Mouse (Mus musculus): ENCODE results near the gene Il6ra.
"Not testable (repeated sequence)": the region's sequence is repeated elsewhere in the genome, so short reads cannot be mapped to it uniquely, and the experiment has no call there.

Il6ra gene

DNA sequence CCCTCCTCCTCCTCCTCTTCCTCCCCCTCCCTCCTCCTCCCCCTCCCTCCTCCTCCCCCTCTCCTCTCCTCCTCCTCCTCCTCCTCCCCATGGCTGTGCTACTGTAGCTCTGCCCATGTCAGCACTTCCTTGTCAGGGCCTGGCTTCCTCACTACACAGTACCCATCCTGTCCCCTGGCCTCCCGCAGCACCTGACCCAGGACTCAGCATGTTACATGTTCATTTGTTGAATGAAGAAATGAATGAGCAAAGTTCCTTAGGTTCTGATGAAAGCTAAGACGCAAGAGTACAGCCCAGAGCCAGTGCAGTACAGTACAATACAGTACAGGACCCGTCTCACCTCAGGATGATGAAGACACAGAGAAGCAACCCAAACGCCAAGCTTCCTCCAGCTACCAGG lies 36.5 kb downstream of the Il6ra start:
- DNase-seq (ENCODE audit: inconsistent age in 2 of 2, low spot score in 1 of 2): no peak

DNA sequence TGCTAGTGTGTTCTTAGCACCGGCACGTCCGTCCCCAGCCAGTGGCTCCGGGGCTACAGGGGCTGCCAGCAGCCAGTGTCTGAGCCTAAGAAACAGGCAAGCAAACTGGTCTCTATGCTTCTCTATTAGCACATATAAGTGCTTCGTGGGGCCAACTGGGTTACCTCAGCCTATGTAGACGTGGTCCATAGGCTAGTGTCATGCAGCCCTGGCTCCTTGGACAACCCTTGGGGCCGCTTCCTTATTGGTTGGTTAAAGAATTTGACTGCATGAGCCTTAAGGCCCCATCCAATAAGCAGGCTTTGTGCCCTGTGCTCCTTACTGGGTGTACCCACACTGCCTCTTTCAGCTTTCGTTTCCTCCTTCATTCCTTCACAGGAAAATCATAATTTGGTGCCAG lies 37.2 kb downstream of the Il6ra start:
- no peak for DNase-seq (ENCODE audit: inconsistent age in 2 of 2, low spot score in 1 of 2)

DNA sequence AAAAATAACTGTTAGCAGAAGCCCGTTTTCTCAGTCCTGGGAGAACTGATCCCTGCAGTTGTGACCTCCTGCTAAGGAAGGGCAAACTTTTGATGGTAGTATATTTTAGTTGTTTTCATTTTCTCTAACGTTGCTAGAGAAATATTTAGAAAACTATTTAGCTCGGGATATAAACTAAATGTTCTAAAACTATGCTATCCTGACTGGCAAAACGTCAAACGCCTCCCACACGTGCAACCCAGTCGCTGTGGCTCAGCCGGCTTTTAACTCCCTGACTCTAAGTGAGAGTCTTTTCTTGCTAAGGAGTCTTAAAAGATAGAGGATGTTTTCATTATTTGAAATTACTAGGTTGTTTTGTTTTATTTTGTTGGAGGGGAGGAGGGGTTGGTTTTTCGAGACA lies 38.0 kb downstream of the Il6ra start:
- no peak for DNase-seq (ENCODE audit: inconsistent age in 2 of 2, low spot score in 1 of 2)

DNA sequence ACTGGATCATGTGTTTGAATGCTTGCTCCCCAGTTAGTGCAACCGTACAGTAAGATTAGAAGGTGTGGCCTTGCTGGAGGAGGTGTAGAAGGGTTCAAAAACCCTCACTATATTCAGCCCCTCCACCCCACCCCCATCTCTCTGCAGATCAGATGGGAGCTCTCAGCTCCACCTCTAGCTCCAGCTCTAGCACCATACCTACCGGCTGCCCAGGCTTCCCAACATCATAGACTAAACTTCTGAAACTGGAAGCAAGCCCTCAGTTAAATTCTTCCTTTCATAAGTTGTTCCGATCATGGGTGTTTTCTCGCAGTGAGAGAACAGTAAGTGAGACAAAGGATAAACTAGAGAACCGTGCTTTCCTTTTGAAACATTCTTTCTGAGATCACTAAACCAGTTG lies 38.9 kb downstream of the Il6ra start:
- no peak for DNase-seq (ENCODE audit: inconsistent age in 2 of 2, low spot score in 1 of 2)

DNA sequence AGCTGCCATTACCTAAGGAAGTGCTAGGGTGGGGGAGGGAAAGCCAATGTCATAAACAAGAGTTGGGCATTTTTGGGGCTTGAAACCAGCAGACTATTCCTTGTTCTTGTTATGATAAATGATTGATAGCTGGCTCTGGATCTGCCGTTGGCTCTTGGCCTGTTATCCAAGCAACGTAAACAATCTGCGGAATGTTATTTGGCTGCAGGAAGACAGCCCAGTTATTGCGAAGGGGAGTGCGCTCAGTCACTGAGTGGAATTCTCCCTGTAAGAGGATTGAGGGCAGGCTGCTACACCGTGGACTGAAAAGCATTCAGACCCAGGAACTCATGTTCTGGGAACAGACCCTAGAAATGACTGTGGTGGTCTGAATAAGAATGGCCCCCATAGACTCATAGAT lies 40.3 kb downstream of the Il6ra start:
- DNase-seq (ENCODE audit: inconsistent age in 2 of 2, low spot score in 1 of 2): no peak

DNA sequence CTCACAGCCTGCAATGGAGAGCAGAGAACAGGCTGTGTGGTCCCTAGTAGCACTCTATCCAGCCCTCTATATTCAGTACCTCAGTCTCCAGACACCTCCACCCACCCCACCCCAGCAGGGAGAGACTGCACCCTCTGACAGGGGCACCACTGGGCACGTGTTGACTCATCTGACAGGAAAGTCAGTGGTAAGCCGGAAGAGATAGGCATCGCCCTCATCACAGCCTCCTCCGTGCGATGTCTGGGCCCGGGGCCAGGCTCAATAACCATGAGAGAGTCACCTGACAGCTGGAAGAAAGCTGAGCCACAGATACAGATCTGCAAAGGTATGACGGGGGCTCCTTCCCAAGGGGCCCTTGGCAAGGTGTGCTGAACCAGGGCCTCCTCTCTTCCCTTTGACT lies 40.8 kb downstream of the Il6ra start:
- DNase-seq (ENCODE audit: inconsistent age in 2 of 2, low spot score in 1 of 2): no peak

DNA sequence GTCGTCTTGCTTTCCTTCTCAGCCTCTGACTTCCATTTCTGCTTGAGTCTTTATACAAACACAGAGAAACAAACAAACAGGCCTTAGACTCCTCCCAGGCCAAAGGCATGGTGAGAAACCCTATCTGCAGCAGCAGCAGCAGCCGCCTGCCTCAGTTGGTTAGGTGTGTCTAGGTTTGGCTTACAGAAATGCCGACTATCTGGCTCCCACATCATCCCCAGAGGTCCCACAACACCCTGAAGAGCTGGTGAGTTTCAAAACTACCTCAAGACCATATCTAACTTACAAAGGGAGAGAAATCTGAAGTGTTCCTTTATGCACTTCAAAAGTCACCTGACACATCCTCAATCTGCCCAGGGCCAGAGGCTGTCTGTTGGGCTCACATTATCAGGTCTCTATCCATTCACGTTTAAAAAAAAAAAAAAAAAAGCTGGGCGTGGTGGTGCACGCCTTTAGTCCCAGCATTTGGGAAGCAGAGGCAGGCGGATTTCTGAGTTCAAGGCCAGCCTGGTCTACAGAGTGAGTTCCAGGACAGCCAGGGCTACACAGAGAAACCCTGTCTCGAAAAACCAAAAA lies 41.6 kb downstream of the Il6ra start:
- DNase-seq (ENCODE audit: inconsistent age in 2 of 2, low spot score in 1 of 2): no peak

DNA sequence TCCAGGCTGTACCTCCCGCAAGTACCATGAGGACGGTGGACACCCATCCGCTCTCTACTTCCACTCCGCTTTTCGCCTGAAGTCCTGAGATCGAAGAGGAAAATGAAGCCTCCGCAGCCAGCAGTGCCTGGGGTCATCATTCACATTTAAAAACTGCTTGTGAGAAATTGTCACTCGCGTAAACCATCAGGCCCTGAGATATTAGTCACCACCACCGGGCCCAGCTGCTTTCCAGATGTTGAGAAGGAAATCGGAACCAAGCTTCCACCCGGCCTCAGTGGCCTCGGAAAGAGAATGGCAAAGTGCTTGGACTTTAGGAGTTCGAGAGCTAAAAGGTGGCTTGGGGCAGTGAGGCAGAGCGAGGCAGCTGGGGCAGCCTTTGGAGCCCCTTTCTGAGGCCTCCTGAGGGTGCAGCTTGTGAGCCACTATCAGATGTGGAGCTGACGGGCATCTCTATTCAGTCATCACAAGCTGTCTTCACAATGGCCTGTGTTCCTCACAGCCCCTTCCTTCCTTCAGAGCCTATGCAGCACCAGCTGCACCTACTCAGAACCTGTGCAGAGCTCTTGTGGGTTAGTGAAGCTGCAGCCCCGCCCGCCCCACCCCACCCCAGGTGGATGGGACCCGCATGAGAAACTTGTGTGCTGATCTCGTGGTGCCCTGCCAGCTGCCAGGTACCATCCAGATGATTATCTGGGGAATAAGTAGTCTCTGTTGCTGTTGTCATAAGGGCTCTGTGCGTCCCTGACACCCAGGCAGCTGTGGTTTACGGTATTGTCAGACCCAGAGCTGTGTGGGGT lies 42.3 kb downstream of the Il6ra start:
- DNase-seq (ENCODE audit: inconsistent age in 2 of 2, low spot score in 1 of 2): no peak

DNA sequence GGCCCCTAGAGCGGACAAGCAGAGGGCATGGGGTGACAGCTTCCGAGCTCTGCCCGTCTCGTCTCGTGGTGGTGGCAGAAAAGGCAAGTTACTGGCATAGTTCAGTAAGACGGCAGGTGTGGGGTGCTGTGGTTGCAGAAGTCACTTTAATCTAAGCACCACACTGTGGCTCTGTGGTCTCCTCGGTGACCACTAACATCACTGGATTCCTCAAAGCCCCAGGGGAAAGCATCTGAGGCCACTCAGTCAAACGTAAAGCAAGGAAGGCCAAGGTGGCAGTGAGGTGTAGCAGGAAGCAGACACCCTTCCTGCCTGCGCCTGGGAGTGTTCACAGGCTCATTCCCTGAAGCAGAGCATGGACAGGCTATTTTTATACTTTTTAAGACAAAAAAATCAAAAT lies 43.4 kb downstream of the Il6ra start:
- no peak for DNase-seq (ENCODE audit: inconsistent age in 2 of 2, low spot score in 1 of 2)

DNA sequence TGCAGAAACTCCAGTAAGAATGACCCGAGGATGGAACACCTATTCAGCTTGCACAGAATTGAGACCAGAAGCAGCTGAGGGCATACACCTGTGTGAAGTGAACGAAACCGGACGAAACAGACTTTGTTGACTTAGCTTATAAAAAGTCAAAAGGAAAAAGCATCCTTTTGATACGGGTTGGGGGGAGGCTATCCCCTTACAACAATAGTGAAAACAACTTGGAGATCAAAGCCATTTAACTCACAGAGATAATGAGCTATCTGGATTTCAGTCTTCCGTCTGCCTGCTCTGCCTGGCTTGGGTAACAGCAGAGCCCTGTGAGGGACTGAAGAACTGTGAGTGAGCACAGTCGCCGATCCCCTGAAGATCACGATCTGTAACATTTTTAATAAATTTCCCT lies 44.0 kb downstream of the Il6ra start:
- no peak for DNase-seq (ENCODE audit: inconsistent age in 2 of 2, low spot score in 1 of 2)

DNA sequence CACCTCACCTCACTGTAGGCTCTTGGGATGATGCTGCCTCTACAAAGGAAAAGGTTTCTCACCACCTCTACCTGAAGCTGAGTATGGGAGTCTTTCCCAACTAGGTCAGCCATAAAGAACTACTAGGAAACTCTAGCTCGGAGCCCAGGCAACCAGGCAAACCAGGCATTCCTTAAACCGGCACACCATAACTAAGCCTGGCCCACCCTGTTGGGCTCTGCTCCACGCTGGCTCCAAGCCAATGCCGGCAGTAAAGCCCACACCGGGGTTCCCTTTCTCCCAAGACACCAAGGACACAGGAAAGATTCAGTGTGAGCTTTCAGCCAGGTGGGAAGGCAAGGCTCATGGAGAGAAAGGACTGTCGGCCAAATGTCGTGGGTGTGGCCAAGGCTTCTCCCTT lies 44.6 kb downstream of the Il6ra start:
- no peak for DNase-seq (ENCODE audit: inconsistent age in 2 of 2, low spot score in 1 of 2)

DNA sequence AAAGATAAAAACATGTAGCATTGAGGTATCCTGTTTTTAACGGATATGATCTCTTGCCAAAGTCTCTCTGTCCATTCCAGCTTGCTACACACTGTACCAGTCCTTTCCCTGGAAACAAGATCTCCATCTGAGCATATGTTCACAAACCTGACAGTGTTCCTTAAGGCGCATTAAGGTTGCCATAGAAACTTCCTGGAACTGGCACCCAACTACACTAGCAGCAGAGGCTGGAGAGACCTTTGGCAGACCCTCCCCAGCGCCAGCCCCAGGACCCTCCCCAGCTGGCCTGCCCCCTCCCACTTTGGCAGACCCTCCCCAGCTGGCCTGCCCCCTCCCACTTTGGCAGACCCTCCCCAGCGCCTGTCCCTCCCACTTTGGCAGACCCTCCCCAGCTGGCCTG lies 45.3 kb downstream of the Il6ra start:
- DNase-seq (ENCODE audit: inconsistent age in 2 of 2, low spot score in 1 of 2): no peak

DNA sequence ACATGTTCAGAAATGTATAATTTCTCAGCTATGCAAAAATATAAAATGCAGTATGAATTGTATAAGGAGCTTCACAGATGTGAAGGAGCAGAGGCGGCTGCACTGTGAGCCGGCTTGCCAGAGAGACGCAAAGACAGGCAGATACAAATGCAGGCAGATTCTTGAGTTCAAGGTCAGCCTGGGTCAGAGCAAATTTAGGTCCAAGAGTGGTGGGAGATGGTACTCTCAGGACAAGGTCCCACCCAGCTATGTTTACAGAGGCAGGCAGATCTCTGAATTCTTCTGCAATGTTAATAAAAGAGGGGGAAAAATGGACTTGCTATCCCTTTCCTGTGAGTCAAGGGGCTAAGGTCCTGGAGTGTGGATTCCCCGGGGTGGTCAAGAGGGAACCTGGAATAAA lies 47.2 kb downstream of the Il6ra start:
- no peak for DNase-seq (ENCODE audit: inconsistent age in 2 of 2, low spot score in 1 of 2)

DNA sequence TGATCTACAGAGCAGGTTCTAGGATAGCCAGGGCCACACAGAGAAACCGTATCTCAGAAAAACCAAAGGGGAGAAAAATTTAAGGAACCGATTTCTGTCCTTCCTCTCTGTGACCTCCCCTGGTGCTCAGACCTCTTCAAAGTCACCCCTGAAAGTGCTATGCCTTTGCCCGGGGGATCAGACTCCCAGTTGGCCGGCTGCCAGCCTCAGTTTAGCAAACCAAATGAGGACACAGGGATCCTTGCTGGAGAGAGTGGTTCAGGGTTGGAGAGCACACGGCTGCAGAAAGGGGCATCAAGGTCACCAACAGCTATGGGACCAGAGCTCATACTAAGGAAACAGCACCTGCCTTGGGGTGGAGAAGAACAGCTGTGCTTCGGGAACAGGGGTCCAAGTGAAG lies 48.0 kb downstream of the Il6ra start:
- DNase-seq (ENCODE audit: inconsistent age in 2 of 2, low spot score in 1 of 2): peak; percentile 34 to 45

DNA sequence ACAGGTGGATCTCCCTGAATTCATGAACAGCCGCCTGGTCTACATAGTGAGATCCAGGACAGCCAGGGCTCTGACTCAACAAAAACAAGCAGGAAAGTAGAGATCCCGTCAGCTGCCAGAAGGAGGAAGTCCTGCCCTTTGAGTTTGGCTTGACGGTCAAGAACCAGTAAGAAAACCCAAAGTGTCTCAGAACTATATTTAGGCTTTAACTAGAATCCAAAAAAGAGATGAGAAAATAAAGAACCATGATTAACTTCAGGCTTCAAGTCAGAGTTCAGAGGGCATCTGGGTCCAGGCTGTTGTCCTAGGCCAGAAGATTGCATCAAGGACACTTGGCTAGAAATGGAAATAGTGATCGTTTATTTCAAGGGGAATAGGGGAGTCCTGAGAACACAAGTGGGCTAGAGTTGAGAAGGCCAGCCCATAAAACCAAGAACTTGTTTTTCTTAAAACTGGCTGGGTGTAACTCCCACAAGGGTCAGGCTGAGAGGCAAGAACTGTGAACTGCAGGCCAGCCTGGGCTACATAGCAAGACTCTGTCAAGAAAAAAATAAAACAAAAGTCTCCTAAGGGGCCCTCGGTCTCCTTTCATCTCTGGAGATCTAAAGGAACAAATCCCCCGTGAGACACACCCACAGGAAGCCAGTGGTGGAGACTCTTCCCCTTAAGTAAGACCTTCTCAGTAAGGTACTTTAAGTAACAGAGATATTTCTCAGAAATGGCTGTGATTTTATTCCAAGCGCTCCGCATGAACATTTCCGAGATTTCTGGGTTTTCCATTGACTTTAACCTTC lies 49.1 kb downstream of the Il6ra start:
- DNase-seq (ENCODE audit: inconsistent age in 2 of 2, low spot score in 1 of 2): peak; percentile 56 to 80

DNA sequence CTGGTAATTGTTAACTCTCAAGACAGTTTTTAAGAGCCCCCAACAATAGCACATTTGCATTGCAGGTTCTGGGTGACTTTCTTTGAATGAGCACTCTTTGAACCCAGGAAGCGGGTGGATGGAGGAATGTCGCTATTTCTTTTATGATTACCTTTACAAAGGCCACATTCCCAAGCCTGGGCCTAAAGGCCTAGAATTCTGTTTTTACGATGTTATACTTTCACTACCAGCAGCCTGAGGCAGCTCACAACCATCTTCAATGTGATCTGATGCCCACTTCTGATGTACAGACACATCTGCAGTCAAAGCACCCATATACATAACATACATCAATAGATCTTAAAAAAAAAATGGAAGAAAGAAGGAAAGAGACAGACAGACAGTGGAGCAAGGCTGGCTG lies 49.7 kb downstream of the Il6ra start:
- DNase-seq (ENCODE audit: inconsistent age in 2 of 2, low spot score in 1 of 2): not testable (repeated sequence)

DNA sequence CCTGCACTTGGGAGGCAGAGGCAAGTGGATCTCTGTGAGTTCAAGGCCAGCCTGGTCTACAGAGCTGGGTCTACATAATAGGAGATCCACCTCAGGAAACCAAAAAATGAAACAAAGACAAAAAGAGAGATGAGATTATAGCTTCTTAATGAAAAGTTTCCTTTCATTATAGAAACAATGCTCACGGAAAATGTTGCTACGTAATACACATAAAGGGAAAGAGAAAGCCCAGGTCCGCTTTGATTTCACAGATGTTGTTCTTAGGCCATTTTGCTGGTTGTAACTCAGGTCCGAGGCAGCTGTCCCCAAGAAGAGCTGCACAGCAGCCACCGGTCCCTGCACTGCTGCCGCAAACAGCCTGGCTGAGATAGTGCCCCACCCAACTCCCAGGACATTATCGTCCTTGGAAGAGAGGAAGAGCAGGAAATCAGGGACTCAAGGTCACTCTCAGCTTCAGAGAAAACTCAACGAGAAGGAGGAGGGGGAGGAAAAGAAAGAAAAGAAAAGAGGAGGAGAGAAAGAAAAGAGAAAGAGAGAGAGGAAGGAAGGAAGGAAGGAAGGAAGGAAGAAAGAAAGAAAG lies 50.7 kb downstream of the Il6ra start:
- peak in 1 of 2 experiments; percentile 40 for DNase-seq (ENCODE audit: inconsistent age in 2 of 2, low spot score in 1 of 2)

DNA sequence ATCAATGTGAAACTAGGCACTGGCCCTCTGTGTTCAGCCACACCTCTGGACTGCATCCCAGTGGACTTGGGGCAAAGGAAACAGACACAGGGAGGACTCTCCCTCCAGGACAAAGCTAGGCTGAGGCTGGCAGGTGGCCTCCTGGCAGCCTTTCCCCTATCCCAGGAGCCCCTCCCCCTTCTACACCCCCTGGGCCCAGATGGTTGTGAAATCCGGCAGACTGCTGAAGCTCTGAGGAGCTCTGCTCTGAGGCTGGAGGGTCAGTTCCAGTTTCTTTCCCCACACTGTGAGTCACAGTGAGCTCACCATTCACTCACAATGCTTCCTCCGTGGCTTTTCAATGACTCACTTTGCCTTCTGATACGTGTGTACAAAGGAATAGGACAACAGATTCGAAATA lies 51.9 kb downstream of the Il6ra start:
- DNase-seq (ENCODE audit: inconsistent age in 2 of 2, low spot score in 1 of 2): peak; percentile 86 to 92

DNA sequence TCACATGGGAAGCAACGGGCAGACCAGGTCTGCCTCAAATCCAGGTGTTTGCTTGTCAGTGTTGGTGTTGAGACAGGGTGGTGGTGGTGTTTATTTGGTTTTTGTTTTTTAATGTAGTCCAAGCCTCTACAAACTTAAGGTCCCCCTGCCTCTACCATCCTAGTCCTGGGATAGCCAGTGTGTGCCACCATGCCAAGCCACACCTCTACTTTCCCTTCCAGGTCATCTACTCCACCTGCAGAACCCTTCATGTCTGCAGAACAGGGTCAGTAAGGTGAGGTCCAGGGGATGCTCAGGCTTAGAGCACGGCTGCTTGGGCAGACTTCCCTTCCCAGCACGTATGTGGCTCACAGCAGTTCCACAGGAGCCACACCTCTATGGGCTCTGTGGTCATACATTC lies 52.7 kb downstream of the Il6ra start:
- DNase-seq (ENCODE audit: inconsistent age in 2 of 2, low spot score in 1 of 2): no peak

DNA sequence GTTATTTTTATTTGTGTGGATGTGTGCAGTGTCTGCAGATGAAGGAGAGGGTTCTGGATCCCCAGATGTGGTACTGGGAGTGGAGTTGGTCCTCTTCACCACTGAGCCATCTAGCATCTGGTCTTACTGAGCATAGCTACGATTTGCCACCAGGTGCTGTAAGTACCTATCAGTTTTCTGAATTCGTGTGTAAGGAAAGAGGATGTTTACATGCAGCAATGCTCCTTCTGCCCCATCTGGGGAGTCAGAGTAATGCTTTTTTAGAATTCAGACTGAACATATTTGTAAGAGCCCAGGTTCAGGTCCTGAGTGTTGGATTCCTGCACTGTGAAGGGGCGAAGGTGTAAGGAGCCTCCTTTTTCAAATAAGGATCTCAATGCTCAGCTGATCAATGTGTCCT lies 53.1 kb downstream of the Il6ra start:
- no peak for DNase-seq (ENCODE audit: inconsistent age in 2 of 2, low spot score in 1 of 2)

DNA sequence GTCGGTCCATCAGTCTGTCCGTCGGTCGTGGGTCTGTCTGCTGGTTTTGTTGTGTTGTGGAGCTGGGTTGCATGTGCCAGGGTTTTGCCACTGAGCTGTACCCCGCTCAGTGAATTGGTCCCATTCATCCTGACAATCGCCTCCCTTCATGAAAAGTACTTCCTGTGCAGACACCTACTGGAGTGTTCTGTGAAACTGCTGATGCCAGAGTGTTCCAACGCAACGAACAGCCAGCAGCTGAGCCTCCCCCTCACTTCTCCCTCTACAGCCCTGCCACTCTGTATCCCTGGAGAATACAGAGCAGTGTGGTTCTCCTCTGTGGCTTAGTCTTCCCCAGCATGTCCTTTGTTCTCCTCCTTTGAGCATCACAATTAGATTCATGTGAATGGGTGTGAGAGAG lies 54.1 kb downstream of the Il6ra start:
- no peak for DNase-seq (ENCODE audit: inconsistent age in 2 of 2, low spot score in 1 of 2)

DNA sequence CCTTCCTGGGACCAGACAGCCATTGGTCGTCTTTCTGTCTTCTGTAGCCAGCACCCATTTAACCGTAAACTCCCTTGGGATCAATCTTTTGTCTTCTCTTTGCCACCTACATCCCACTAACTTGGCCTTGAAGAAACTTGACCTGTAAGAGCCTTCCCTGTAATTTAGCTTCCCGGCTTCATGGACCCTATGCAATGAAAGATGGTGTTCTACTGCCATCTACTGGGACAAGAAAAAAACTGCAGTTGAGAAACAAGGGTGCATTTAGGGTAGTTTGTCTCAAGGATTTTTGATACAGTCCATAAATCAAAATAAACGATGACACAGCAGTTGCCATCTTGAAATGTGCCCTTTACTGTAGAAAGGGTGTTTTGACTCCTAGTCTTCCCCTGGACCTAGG lies 54.9 kb downstream of the Il6ra start:
- DNase-seq (ENCODE audit: inconsistent age in 2 of 2, low spot score in 1 of 2): peak in 1 of 2 experiments; percentile 83
